Mouse (Mus musculus): ENCODE measurements around the gene Prom2. TPM values are rescaled to one million over a fixed set of nuclear protein-coding genes. Genes with fewer than 3 reads are reported as not detected.
A peak's percentile ranks its signal among the peaks of the same experiment; 100 is the strongest.

The Prom2 gene
- total RNA-seq, 2 experiments from 2014 or later = 0.08 to 0.10 TPM

DNA sequence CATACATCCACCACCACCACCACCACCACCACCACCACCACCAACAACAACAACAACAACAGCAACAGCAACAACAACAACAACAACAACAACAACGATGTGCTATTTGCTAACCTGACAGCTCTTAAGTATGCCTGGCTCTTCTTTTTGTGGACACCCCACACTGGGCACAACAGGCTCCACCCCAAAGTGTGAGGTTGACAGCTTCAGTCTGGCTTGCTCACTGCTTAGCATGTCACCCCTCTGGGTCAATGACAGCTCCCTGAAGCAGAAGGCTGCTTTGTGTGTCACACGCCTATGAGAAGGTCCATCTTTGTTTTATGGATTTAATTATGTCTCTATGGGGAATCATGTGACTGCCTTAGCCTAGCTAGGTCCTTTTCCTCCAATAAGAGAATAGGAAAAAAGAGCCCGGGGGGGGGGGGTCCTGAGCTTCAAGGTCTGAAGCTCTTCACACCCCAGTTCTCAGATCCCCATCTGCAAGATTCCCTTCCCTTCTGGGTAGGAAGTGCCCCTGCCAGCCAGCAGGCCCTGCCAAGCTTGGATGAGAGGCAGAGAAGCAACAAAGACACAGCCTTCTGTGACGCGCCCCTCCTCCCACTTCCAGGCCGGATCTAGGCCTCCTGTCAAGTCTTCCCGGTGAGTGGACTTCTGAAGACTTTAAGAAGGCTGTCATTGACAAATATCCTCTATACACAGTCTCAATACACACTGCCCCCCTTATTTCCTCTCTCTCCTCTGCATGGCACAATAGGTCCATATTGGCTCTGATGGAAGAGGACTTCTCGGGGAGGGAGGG, 37.3 kb downstream of the Prom2 start:
- Histone ChIP-seq H3K4me3 (no peak overlapping the region), H3K27ac (peak overlapping the region; percentile 72)
- DNase-seq (ENCODE audit: low spot score in 2 of 2) = peak in 1 of 2 experiments; percentile 56
- TF ChIP-seq CTCF (conservative IDR thresholded peaks at IDR 0.05) = no peak

DNA sequence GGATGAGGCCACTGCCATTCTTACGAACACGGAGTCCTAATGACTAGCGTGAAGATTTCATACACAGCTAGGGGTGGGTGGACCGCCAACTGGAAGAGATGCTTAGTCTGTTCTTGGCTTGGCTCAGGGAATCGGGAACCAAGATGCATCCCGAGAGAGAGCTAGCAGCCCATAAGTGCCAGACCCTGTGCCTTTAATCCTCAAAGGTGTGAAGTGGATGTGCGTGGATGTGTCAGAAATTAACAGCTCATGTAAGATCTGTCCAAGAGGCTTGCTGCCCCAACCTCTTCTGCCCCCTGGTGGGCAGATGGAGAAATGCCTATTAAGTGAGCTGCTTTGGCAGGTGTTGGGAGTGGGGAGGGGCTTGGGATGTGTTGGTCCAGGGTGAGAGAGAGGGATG, 40.2 kb downstream of the Prom2 start:
- Histone ChIP-seq H3K4me3 (no peak overlapping the region), H3K27ac (no peak overlapping the region)
- no peak for DNase-seq (ENCODE audit: low spot score in 2 of 2)
- TF ChIP-seq CTCF (conservative IDR thresholded peaks at IDR 0.05) = peak; percentile 93

DNA sequence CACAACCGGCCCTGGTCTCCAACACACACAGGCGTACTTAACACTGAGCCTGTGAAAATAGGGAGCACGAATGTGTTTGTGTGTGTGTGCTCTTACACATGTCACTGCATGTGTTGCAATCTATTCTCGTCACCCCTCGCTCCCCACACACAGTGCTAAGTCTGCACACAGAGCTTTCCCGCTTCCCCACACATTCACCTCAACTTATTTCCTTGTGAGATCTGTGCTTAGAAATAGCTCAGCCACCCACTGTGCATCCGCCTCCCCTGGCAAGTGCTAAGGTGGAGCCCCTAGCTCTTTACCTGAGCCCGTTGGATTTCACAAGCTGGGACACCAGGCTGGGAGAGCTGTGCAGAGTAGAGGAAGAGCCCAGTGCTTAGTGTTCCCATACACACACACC, 42.5 kb downstream of the Prom2 start:
- TF ChIP-seq CTCF (conservative IDR thresholded peaks at IDR 0.05) = no peak
- DNase-seq (ENCODE audit: low spot score in 2 of 2) = no peak
- no peak overlapping the region for H3K27ac ChIP-seq
- H3K4me3 ChIP-seq = no peak overlapping the region

DNA sequence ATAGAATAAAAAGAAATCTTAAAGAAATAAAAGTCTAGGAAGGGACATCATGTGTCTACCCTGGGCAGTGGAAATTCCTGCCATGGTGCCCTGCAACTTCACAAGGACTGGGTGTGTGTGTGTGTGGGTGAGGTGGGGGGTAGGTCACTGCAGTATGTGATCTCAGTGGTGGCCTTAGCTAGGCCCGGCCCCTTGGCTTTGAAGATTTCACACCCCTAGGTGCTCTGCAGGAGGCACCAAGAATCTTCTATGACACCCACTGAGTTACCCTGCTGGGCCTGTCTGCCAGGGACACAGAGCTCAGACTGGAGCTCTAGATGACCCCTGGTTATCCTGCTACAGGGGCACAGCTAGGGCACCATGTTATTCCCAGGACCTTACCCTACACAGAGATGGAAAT, 44.9 kb downstream of the Prom2 start:
- H3K27ac ChIP-seq = peak overlapping the region; percentile 21; the same call in 1 of the 2 replicates
- DNase-seq (ENCODE audit: low spot score in 2 of 2) = no peak
- no peak for TF ChIP-seq CTCF (conservative IDR thresholded peaks at IDR 0.05)
- H3K4me3 ChIP-seq = no peak overlapping the region

DNA sequence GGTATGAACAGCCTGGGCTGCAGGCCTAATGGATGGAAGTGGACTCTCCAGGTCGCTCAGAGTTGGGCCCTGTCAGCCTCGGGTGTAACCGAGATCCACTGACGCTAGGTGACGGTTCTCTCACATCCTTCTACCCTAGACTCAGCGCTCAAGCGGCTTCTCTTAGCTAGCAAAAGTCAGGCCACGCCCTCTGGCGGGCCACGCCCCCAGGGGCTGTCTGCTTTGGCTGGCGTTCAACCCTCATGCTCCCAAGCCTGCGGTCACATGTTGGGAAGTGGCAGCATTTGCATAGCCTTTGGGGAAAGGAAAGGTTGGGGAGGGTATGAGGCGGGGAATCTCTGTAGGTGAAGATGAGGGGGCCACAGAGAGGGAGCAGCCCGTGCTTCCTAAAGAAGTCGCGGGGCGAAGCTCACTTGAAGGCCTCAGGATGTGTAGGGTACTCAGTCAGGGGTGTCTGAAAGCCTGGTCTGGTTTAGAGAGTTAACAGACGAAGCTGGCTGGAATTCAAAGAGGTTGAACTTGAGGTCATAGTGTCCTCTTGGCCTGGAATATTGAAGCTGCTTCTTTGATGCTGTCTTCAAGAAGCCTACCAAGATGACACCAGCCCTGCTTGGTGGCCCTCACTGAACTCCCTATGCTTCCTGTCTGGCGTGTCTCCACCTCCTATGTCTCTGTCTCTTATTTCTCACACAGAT, 56.6 kb downstream of the Prom2 start:
- no peak for TF ChIP-seq CTCF (conservative IDR thresholded peaks at IDR 0.05)
- DNase-seq (ENCODE audit: low spot score in 2 of 2) = no peak

DNA sequence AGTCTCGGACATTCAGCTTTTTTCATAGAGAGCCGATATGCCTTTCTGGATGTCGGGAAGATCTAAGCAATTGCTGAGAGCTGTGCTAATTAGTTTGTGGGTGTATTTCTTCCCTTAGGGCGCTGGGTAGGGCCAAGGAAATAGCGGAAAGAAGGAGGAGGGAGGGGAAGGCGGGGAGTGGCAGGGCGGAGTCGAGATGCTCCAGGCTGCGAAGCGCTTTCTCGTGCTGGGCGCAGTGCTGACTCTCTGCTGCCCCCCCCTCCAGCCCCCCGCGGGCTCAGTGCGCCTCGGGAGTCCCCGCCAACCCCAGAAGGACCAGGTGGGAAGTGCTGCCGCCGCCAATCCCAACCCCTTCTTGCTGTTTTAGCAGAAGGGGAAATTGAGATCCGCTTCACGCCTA, 58.3 kb downstream of the Prom2 start:
- Histone ChIP-seq H3K27ac (0 out of 2 replicates have a peak overlapping the region, but pooled peaks have one; percentile 18), H3K4me3 (peak overlapping the region; percentile 53)
- no peak for DNase-seq (ENCODE audit: low spot score in 2 of 2)
- TF ChIP-seq CTCF (conservative IDR thresholded peaks at IDR 0.05) = no peak

More for the DNA sequence above, 56.6 kb downstream of the Prom2 start:
- no peak overlapping the region for H3K27ac ChIP-seq
- H3K4me3 ChIP-seq = no peak overlapping the region

DNA sequence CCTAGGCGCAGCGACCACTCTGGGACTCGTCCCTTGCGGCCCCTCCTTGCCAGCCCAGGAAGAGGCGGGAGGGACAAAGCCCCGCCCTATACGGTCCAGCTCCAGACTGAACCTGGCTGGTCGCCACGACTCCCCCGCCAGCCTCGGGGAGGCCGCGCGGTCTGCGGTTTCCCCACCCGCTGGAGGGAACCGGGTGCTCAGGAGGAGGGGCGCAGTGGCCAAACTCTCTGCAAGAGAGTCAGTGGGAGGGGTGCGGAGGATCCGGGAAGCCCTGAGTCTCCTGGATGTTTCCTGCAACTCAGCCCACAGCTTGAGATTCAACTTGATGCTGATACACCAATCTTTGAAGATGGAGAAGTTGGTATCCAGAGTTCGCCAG, 58.7 kb downstream of the Prom2 start:
- TF ChIP-seq CTCF (conservative IDR thresholded peaks at IDR 0.05) = no peak
- peak in 1 of 2 experiments; percentile 34 for DNase-seq (ENCODE audit: low spot score in 2 of 2)
- H3K4me3 ChIP-seq = peak overlapping the region; percentile 53
- 0 out of 2 replicates have a peak overlapping the region, but pooled peaks have one; percentile 18 for H3K27ac ChIP-seq

DNA sequence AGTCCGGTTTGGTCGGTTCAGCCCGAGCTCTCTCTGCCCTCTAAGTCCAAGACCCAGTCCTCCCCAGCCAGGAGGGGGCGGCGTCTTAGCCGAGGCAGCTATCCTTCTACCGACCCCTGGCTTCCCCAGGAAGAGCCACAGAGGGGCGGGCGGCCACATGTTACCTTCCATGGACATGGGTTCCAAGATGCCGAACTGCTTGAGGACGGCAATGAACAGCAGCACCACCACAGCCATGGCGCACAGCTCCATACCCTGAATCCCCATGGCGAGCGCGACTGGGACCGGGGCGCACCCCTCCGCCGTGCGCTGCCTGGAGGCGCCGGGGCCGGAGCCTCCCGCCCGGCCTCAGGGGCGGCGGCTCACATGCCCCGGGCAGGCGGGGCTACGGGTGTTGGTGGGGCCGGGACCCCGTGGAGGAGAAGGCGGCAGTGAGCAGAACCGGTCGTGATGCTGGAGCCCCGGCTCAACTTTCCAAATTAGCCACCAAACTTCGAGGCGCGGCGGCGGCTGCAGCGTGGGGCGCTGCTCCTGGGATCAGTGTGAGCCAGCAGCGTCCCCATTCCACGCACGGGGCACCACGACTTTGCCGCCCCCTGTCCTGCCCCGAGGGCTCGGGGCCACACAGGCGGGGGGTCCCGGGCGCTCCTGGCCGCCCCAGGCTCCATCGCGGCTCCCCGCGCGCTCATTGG, 59.3 kb downstream of the Prom2 start:
- Histone ChIP-seq H3K4me3 (peak overlapping the region; percentile 53), H3K27ac (0 out of 2 replicates have a peak overlapping the region, but pooled peaks have one; percentile 1)
- no peak for TF ChIP-seq CTCF (conservative IDR thresholded peaks at IDR 0.05)
- DNase-seq (ENCODE audit: low spot score in 2 of 2) = no peak

DNA sequence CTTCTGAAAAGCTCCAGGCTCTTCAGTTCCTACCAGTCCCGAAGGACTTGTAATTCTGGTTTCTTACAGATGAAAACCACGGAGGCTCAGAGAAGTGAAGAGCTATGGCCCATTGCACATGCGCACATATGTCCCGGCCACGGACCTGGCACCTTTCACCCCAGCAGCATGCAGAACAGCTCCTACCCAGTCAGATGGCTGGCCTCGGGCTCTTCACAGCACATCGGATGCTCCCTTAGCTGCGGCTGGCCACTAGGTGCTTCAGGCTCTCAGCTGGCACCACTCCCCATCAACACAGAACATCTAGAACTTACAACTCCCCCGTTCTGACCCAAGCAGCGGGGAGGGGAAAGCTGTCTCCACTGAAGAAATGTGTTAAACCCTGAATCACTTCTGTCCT, 61.5 kb downstream of the Prom2 start:
- no peak for DNase-seq (ENCODE audit: low spot score in 2 of 2)
- H3K27ac ChIP-seq = no peak overlapping the region
- TF ChIP-seq CTCF (conservative IDR thresholded peaks at IDR 0.05) = no peak
- no peak overlapping the region for H3K4me3 ChIP-seq

DNA sequence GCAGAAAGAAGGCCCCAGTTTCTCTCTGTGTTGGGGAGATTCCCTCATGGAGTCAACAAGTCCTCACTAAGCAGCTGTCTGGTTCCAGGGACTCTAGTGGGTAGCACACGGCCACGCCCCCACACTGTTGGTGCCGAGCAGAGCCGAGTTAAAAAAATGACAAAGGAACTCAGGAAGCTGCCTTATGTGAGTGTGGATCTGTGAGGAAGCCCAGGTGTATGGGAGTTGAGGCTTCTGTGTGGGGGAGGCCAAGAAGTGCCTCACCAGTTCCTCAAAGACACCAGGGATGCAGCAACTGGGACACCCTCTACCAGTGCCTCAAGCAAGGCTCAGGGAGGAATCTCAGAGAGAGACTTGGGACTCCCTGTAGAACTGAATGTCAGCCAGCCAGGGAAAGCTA, 62.1 kb downstream of the Prom2 start:
- DNase-seq (ENCODE audit: low spot score in 2 of 2) = no peak
- Histone ChIP-seq H3K27ac (no peak overlapping the region), H3K4me3 (no peak overlapping the region)
- TF ChIP-seq CTCF (conservative IDR thresholded peaks at IDR 0.05) = no peak

Other genes starting within 250 kb of the Prom2 start
- gene Dusp2, start 205.3 kb downstream of the Prom2 start, total RNA-seq (2021) = 1 to 10 TPM; 1.6 to 2.0 TPM
- gene Astl, start 202.8 kb downstream of the Prom2 start, total RNA-seq (2021) = not detected
- under 1 TPM in 1 of 2 experiments, not detected in 1; 0.26 TPM for gene Adra2b, start 178.3 kb downstream of the Prom2 start, total RNA-seq (2021)
- gene Gpat2, start 116.3 kb downstream of the Prom2 start, total RNA-seq (2021) = under 1 TPM; 0.12 to 0.31 TPM
- 10 to 100 TPM; 19.8 to 21.6 TPM for gene Fahd2a, start 96.9 kb downstream of the Prom2 start, total RNA-seq (2021)
- gene Kcnip3, start 19.4 kb downstream of the Prom2 start, total RNA-seq (2021) = 10 to 100 TPM; 63.6 to 66.4 TPM
- 1 to 10 TPM; 7.8 to 8.6 TPM for gene Zfp661, start 45.6 kb upstream of the Prom2 start, total RNA-seq (2021)
- 10 to 100 TPM; 91.9 TPM for gene Mrps5, start 45.8 kb upstream of the Prom2 start, total RNA-seq (2021)
- 10 to 100 TPM; 84.9 to 92.5 TPM for gene Mal, start 115.2 kb upstream of the Prom2 start, total RNA-seq (2021)
- under 1 TPM; 0.47 to 0.54 TPM for gene Mall, start 188.5 kb upstream of the Prom2 start, total RNA-seq (2021)
- 10 to 100 TPM; 21.4 to 25.0 TPM for gene Nphp1, start 247.4 kb upstream of the Prom2 start, total RNA-seq (2021)